Mouse (Mus musculus) CH12.LX (cell line): ENCODE results near the gene Gcdh. TPM values are rescaled to one million over a fixed set of nuclear protein-coding genes. Genes with fewer than 3 reads are reported as not detected.

Experiments
- DNase-seq: peaks from one replicate; pipeline ENCODE4 v3.0.0-alpha.2; 2013; ENCODE audit errors: extremely low read depth
- H3K27ac ChIP-seq: 2 replicates; pipeline ENCODE4 v1.5.1; 2012; ENCODE audit warnings: low read depth, mild to moderate bottlenecking, control low read depth, moderate library complexity; ENCODE audit not compliant: insufficient read depth
- H3K27me3 ChIP-seq: replicated peaks from 2 replicates; pipeline ENCODE3; 2012; ENCODE audit warnings: inconsistent platforms
- H3K36me3 ChIP-seq, 2 experiments: replicated peaks in 1 of 2; 2 replicates each; pipeline versions ENCODE3 to v1.6.1; 2012; ENCODE audit warnings: inconsistent platforms in 1 of 2, low read length in 1 of 2, mild to moderate bottlenecking in 1 of 2, mixed read lengths in 1 of 2, moderate library complexity in 1 of 2; ENCODE audit not compliant: control insufficient read depth in 1 of 2, insufficient read depth in 1 of 2
- H3K4me1 ChIP-seq, 2 experiments: 2 replicates each; pipeline ENCODE4 v1.6.1; 2012; ENCODE audit warnings: inconsistent platforms in 1 of 2, moderate library complexity in 1 of 2; ENCODE audit not compliant: insufficient read depth in 2 of 2, control insufficient read depth in 1 of 2
- H3K4me2 ChIP-seq: 2 replicates; pipeline ENCODE4 v1.6.1; 2012; ENCODE audit warnings: low read depth, mild to moderate bottlenecking, control low read depth; ENCODE audit not compliant: poor library complexity, insufficient read depth, severe bottlenecking
- H3K4me3 ChIP-seq, 3 experiments: fragments of 150-350 bp in 1 of 3; sonication (generic) in 1 of 3; replicated peaks in 1 of 3; 2 replicates each; pipeline versions ENCODE3 to v1.5.1; 2011 to 2012; ENCODE audit warnings: low read depth in 2 of 3, low read length in 2 of 3, mild to moderate bottlenecking in 2 of 3, moderate library complexity in 2 of 3, control low read depth in 1 of 3, improper control_type of control experiment in 1 of 3, inconsistent platforms in 1 of 3, mixed read lengths in 1 of 3; ENCODE audit not compliant: poor library complexity in 1 of 3
- H3K79me2 ChIP-seq: replicated peaks from 2 replicates; pipeline ENCODE4 v1.6.1; 2012; ENCODE audit warnings: mild to moderate bottlenecking, moderate library complexity; ENCODE audit not compliant: control insufficient read depth, poor library complexity, insufficient read depth, severe bottlenecking; ENCODE audit errors: extremely low read depth
- H3K9ac ChIP-seq: 2 replicates; pipeline ENCODE4 v1.6.1; 2012; ENCODE audit warnings: low read depth, mild to moderate bottlenecking, control low read depth, moderate library complexity; ENCODE audit not compliant: insufficient read depth
- H3K9me3 ChIP-seq: replicated peaks from 2 replicates; pipeline ENCODE3; 2012; ENCODE audit warnings: low read length, inconsistent platforms, mixed read lengths
- BHLHE40 ChIP-seq: IDR thresholded peaks from 2 replicates; pipeline ENCODE4 v1.6.1; 2011; ENCODE audit warnings: mild to moderate bottlenecking, low read depth, low read length, improper control_type of control experiment
- CHD1 ChIP-seq: IDR thresholded peaks from 2 replicates; pipeline ENCODE4 v1.6.1; 2012; ENCODE audit warnings: low read depth, low read length, improper control_type of control experiment, inconsistent platforms
- CHD2 ChIP-seq: IDR thresholded peaks from 2 replicates; pipeline ENCODE4 v1.6.1; 2011; ENCODE audit warnings: low read length, improper control_type of control experiment
- E2F4 ChIP-seq: IDR thresholded peaks from 2 replicates; pipeline ENCODE4 v1.6.1; 2011; ENCODE audit warnings: low read depth, low read length, improper control_type of control experiment; ENCODE audit not compliant: insufficient replicate concordance
- ELF1 ChIP-seq: IDR thresholded peaks from 2 replicates; pipeline ENCODE4 v1.6.1; 2014; ENCODE audit warnings: low read depth, mild to moderate bottlenecking, inconsistent platforms, low read length, improper control_type of control experiment
- GABPA ChIP-seq: IDR thresholded peaks from 2 replicates; pipeline ENCODE4 v1.6.1; 2012; ENCODE audit warnings: low read depth, low read length, improper control_type of control experiment, inconsistent platforms; ENCODE audit not compliant: insufficient replicate concordance
- HCFC1 ChIP-seq: IDR thresholded peaks from 2 replicates; pipeline ENCODE4 v1.6.1; 2012; ENCODE audit warnings: low read depth, mild to moderate bottlenecking, inconsistent platforms, low read length, improper control_type of control experiment
- JUN ChIP-seq: IDR thresholded peaks from 2 replicates; pipeline ENCODE4 v1.6.1; 2011; ENCODE audit warnings: low read depth, mild to moderate bottlenecking, low read length, improper control_type of control experiment, moderate library complexity; ENCODE audit not compliant: insufficient read depth
- MAFK ChIP-seq: IDR thresholded peaks from 2 replicates; pipeline ENCODE4 v1.6.1; 2011; ENCODE audit warnings: low read length, improper control_type of control experiment; ENCODE audit not compliant: insufficient replicate concordance
- MAX ChIP-seq: IDR thresholded peaks from 2 replicates; pipeline ENCODE4 v1.6.1; 2011; ENCODE audit warnings: low read length, improper control_type of control experiment
- MAZ ChIP-seq: IDR thresholded peaks from 2 replicates; pipeline ENCODE4 v1.6.1; 2012; ENCODE audit warnings: low read depth, mild to moderate bottlenecking, inconsistent platforms, low read length, improper control_type of control experiment, moderate library complexity
- MEF2A ChIP-seq: IDR thresholded peaks from 2 replicates; pipeline ENCODE4 v1.6.1; 2014; ENCODE audit warnings: low read depth, mild to moderate bottlenecking, inconsistent platforms, low read length, improper control_type of control experiment, borderline replicate concordance
- MXI1 ChIP-seq: IDR thresholded peaks from 2 replicates; pipeline ENCODE4 v1.6.1; 2011; ENCODE audit warnings: mild to moderate bottlenecking, low read depth, low read length, improper control_type of control experiment
- NELFE ChIP-seq: IDR thresholded peaks from 2 replicates; pipeline ENCODE4 v1.6.1; 2011; ENCODE audit warnings: low read depth, low read length, improper control_type of control experiment
- NRF1 ChIP-seq: IDR thresholded peaks from 2 replicates; pipeline ENCODE4 v1.6.1; 2014; ENCODE audit warnings: low read depth, mild to moderate bottlenecking, inconsistent platforms, low read length, improper control_type of control experiment, moderate library complexity
- PAX5 ChIP-seq: IDR thresholded peaks from 2 replicates; pipeline ENCODE4 v1.6.1; 2012; ENCODE audit warnings: low read length, inconsistent platforms, mixed read lengths
- POLR2AphosphoS2 ChIP-seq: IDR thresholded peaks from 2 replicates; pipeline ENCODE4 v1.6.1; 2011; ENCODE audit warnings: low read depth, low read length, improper control_type of control experiment
- RAD21 ChIP-seq: IDR thresholded peaks from 2 replicates; pipeline ENCODE4 v1.6.1; 2011; ENCODE audit warnings: low read depth, mild to moderate bottlenecking, low read length, improper control_type of control experiment, moderate library complexity
- SIN3A ChIP-seq: IDR thresholded peaks from 2 replicates; pipeline ENCODE4 v1.6.1; 2012; ENCODE audit warnings: low read length, improper control_type of control experiment, inconsistent platforms
- TBP ChIP-seq: conservative IDR thresholded peaks from 2 replicates; pipeline ENCODE4 v1.6.1; 2011; ENCODE audit warnings: low read depth, low read length, improper control_type of control experiment
- TCF12 ChIP-seq: IDR thresholded peaks from 2 replicates; pipeline ENCODE4 v1.6.1; 2014; ENCODE audit warnings: low read depth, mild to moderate bottlenecking, inconsistent platforms, low read length, improper control_type of control experiment
- USF1 ChIP-seq: IDR thresholded peaks from 2 replicates; pipeline ENCODE4 v1.6.1; 2014; ENCODE audit warnings: low read depth, mild to moderate bottlenecking, inconsistent platforms, low read length, improper control_type of control experiment
- USF2 ChIP-seq: conservative IDR thresholded peaks from 2 replicates; pipeline ENCODE4 v1.6.1; 2011; ENCODE audit warnings: low read depth, low read length, improper control_type of control experiment
- ZC3H11A ChIP-seq: IDR thresholded peaks from 2 replicates; pipeline ENCODE4 v1.6.1; 2012; ENCODE audit warnings: low read depth, mild to moderate bottlenecking, inconsistent platforms, low read length, improper control_type of control experiment
- ZKSCAN1 ChIP-seq: IDR thresholded peaks from 2 replicates; pipeline ENCODE4 v1.6.1; 2012; ENCODE audit warnings: low read depth, inconsistent platforms, low read length, improper control_type of control experiment, borderline replicate concordance
- ZMIZ1 ChIP-seq: IDR thresholded peaks from 2 replicates; pipeline ENCODE4 v1.6.1; 2012; ENCODE audit warnings: low read depth, mild to moderate bottlenecking, inconsistent platforms, low read length, improper control_type of control experiment
- ZNF384 ChIP-seq: IDR thresholded peaks from 2 replicates; pipeline ENCODE4 v1.6.1; 2012; ENCODE audit warnings: low read depth, low read length, improper control_type of control experiment, inconsistent platforms
- dilution Hi-C: fragments of 300-500 bp; cut with MboI; formaldehyde crosslinking; loops from 2 replicates; pipeline ENCODE4 v1.14.3; 2020; ENCODE audit warnings: low sequenced_read_pairs; ENCODE audit not compliant: extremely low pct_unique_long_range_greater_than_20kb, extremely low pct_ligation_motif_present
- in situ Hi-C: fragments of 300-500 bp; cut with MboI; formaldehyde crosslinking; loops from 3 replicates; pipeline ENCODE4 v1.14.3; 2019; ENCODE audit warnings: low sequenced_read_pairs, low pct_ligation_motif_present, low pct_unique_long_range_greater_than_20kb, mixed read lengths
- polyA plus RNA-seq: library from polyadenylated mRNA; unstranded; fragments of >175 nt; gene quantifications from 2 replicates; pipeline ENCODE4 v1.2.1, GENCODE M21; 2012; ENCODE audit warnings: low read depth; ENCODE audit not compliant: insufficient read length
- total RNA-seq, 2 experiments: library from RNA; depleted of rRNA; stranded (reverse); fragments of 300-350 nt in 1 of 2; fragments of >200 nt in 1 of 2; gene quantifications; 2 replicates each; pipeline ENCODE4 v1.2.3; 2012 to 2014

Gene Gcdh
- total and polyA plus RNA-seq, 3 experiments = 13.7 to 26.2 (median 16.4) TPM

GRCm38 (mm10) chr8:84901071-84901470, 7.3 kb upstream of the Gcdh start:
- in situ Hi-C loops = no loop called here
- TF ChIP-seq CHD1 (no peak), MAFK (no peak), MAZ (no peak), NRF1 (no peak), MAX (no peak), ZNF384 (no peak), SIN3A (no peak), NELFE (no peak), HCFC1 (no peak), USF2 (no peak), PAX5 (no peak), BHLHE40 (no peak), MXI1 (no peak), ZKSCAN1 (no peak), USF1 (no peak), POLR2AphosphoS2 (no peak), E2F4 (no peak)
- no peak overlapping the region for H3K4me3 ChIP-seq

GRCm38 (mm10) chr8:84895963-84896362, 2.2 kb upstream of the Gcdh start:
- TF ChIP-seq GABPA = no peak
- TF ChIP-seq ZMIZ1 = no peak
- TF ChIP-seq HCFC1 = no peak
- TF ChIP-seq MAX = no peak
- TF ChIP-seq ZC3H11A = no peak
- TF ChIP-seq MAFK = no peak
- no peak for TF ChIP-seq TCF12
- no peak for TF ChIP-seq JUN
- no peak for TF ChIP-seq BHLHE40
- TF ChIP-seq ZNF384 = no peak
- no peak for TF ChIP-seq MEF2A
- no peak for TF ChIP-seq POLR2AphosphoS2
- TF ChIP-seq TBP = no peak
- no peak for TF ChIP-seq CHD2
- TF ChIP-seq ELF1 = no peak
- no peak for TF ChIP-seq RAD21
- no peak for TF ChIP-seq MXI1

More at GRCm38 (mm10) chr8:84901071-84901470, 7.3 kb upstream of the Gcdh start:
- H3K27ac ChIP-seq = no peak overlapping the region
- no peak overlapping the region for H3K4me2 ChIP-seq
- no peak for DNase-seq
- H3K36me3 ChIP-seq = peaks cover 0 to 1% of the 10 kb centered on the region in 2 experiments
- no peak overlapping the region for H3K9ac ChIP-seq
- H3K27me3 ChIP-seq = peaks cover 21% of the 10 kb centered on the region
- peaks cover 2 to 9% of the 10 kb centered on the region in 2 experiments; a peak in 2 of 4 replicates for H3K4me1 ChIP-seq
- H3K79me2 ChIP-seq = no peaks in the 10 kb centered on the region
- dilution Hi-C loops = no loop called here
- no peaks in the 10 kb centered on the region for H3K9me3 ChIP-seq

More at GRCm38 (mm10) chr8:84895963-84896362, 2.2 kb upstream of the Gcdh start:
- H3K79me2 ChIP-seq = no peaks in the 10 kb centered on the region
- dilution Hi-C loops (no loop called here), in situ Hi-C loops (no loop called here)
- peaks cover 7 to 18% of the 10 kb centered on the region in 2 experiments; a peak in 3 of 4 replicates for H3K4me1 ChIP-seq
- no peak overlapping the region for H3K9ac ChIP-seq
- H3K9me3 ChIP-seq = no peaks in the 10 kb centered on the region
- H3K36me3 ChIP-seq = peaks cover 0 to 12% of the 10 kb centered on the region in 2 experiments
- H3K27me3 ChIP-seq = peaks cover 2% of the 10 kb centered on the region
- no peak overlapping the region for H3K4me3 ChIP-seq
- H3K4me2 ChIP-seq = no peak overlapping the region
- no peak overlapping the region for H3K27ac ChIP-seq
- DNase-seq = no peak
